Mouse (Mus musculus) thymus, adult 18-20 months (tissue): ENCODE data around the gene Tmem8b.

Experiments used
- DNase-seq, 2 experiments: peaks; one replicate each; pipeline ENCODE4 v3.0.0; 2022; ENCODE audit warnings: mixed read lengths in 2 of 2

Gene Tmem8b

GRCm38 (mm10) chr4:43724764-43725163 lies 56.0 kb downstream of the Tmem8b start:
- DNase-seq, result no peak

DNA sequence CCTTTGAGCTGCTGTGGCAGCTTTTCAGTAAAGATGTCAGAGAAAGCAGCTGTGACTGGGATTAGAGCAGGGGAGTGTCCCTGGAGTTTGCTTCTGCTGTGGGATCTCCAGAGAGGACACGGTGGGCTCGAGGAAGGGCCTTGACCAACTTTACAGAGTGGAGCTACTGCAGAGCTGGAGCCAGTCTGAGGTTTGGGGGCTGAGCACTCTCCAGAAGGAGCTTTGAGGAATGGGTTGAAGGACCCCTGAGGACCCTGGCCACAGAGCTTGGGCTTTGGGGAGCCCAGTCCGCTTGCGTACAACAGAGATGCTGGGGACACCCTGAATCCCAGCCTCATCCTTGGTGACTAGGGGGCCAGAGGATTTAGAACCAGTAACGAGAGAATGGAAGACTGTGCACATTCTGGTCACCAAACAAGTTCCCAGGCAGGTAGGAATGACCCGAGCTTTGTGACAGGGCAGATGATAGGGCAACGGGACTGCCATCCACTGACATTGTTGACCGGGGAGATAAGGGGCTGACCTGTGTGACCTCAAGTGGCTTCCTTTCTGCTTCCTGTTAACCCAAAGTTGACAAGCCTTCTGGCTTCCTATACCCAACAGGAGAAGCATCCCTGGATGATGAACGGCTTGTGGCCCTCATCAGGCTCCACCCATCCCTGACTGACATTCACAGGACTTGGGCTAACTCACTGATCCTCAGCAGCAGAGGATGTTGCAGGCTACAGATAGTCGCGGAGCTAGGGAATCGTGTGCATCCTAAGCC lies 57.6 kb downstream of the Tmem8b start:
- no peak for DNase-seq

GRCm38 (mm10) chr4:43726995-43727394 lies 58.2 kb downstream of the Tmem8b start, which contains the start of gene Hrct1:
Gene Hrct1, plus strand, starts transcription at chr4:43727188.
- DNase-seq, result no peak

DNA sequence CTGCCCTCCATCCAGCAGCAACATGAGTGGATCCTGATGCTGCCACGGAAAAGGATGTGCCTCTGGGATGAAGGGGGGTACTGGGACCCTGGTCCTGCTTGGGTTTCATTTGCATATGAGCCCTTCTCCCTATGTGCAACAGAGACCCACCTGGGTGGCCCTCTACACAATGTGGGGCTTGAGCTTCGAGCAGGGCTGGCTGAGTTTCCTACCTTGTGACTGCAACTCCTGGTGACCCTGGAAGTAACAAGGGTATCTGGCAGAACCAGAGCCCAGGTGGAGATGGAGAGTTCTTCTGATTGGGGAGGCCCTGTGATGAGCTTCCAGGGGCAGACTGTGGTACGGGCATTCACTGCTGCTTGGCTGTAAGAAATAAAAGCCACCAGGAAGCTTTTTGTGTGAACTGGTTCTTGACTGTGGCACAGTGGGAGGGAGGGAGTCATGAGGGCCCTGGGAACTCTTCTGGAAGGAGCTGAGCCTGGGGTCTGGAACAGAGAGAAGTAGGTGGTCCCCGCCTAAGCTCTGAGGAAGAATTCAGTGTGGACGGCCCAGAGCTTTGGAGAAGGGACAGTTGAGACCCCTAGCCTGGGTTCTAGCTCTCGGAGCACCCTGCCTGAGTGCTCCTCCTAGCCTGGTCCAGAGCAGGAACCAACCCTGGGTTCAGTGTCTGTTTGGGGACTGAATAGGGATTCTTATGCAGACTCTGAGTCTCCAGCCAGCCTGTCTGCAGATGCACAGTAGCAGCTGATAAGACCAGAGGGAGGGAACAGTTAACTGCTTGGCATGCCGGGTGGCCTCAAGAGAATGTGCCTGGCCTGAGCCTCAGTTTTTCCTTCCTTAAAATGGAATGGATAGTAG lies 59.2 kb downstream of the Tmem8b start:
- DNase-seq, result no peak

DNA sequence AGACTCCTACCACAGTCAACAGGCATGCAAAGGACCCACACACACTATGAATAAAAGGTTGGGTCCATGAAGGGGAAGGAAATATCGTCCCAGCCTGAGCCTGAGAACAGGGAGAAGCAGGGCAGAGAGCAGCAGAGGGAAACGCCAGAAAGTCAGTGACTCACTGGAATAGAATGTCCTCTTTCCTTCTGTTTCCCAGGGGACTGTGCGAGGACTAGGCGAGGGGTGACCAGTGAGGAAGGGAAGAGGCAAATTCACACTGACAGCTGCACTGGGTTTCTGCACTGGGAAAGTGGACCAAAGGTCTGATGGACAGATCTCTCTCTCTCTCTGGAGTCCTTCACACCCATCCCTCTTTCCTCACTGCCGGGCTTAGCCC lies 59.8 kb downstream of the Tmem8b start:
- no peak for DNase-seq

DNA sequence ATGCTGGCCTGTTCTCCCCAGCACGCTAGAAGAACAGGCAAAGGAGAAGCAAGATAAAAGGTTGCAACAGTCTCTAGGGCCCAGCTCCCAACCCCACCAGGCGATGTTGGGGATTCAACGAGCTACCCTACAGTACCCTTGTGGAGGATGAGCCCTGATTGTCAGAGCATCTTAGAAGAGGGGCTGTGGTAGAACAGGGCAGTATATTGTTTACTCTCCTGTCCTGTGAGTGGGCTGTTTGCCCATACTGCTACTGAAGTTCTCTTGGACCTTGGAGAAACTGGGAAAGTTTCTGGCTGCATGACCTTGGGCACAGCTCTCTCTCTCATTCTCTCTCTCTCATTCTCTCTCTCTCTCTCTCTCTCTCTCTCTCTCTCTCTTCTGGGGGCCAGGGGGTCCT lies 60.4 kb downstream of the Tmem8b start:
- DNase-seq, result no peak

DNA sequence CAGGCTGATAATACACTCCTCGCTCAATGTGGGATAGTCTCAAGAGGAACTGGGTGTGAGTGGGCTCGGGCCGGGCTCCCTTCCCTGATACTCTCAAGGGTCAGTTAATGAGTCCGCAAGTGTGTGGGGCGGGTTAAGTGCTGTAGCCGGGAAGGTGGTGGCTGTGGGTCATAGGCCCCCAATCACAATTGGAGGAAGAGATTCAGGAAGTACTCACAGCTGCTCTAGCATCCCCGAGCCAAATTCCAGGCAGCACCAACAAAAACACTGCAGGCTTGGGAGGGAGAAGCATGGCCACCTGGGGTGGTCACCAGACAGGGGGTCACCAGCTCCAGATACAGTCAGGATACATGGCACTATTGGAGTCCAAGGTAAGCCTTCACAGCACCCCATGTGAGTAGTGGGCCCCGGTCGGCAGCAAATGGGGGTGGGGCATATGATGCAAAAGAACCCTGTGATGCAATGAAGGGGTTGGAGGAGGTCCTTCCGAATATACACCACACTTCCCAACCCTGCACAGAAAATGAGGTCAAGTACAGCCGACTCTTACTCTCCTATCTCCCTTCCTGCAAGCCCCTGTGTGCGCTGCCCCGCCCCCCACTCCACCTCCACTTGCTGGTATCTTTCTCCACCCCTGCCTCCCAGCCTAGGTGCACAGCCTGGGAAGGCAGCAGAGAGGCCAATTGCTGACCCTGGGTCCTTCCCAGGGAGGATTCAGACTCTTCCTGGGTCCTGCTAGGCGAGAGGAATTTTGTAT lies 61.2 kb downstream of the Tmem8b start, which contains the start of gene Spaar:
Gene Spaar (plus strand): TSS at position 241 of the 757 bp plus-strand sequence.
- DNase-seq, result no peak

DNA sequence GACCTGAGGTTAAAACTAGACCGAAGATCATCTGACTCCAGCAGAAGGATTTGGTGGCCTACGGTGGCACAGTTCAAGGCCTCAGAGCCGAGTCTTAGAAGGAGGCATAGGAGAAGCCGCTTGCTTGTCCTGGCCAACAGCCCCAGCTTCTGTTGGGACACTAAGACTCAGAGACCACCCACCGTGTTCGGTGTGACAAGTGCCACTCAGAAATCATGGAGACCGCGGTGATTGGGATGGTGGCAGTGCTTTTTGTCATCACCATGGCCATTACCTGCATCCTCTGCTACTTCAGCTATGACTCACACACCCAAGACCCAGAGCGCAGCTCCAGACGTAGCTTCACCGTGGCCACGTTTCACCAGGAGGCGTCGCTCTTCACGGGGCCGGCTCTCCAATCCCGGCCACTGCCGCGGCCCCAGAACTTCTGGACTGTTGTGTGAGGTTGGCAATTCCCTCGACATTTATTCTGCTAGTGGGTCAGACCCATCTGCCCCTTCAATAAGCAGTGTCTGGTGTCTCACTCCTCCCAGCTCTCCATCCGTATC lies 62.1 kb downstream of the Tmem8b start:
- no peak for DNase-seq

DNA sequence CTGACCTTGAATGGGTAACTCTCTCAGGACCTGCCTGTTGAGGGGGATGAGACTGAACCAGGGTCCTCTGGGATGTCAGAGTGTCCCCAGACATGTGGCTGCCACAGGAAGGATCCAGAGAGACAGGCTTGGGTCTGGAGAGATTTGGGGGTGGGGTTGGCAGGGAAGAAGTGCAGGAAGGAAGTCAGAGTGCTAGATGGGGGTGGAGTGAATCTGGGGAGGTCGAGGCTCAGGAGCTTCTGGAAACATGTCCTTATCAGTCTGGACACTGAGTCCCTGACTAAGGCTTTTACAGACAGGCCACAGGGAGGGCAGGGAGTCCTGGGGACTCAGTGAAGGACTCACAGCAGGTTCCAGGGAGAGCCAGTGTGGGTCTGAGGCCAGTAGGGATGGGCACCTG lies 63.4 kb downstream of the Tmem8b start:
- DNase-seq, result no peak

- no peak for DNase-seq
Measured at GRCm38 (mm10) chr4:43733186-43733585, 64.4 kb downstream of the Tmem8b start.

GRCm38 (mm10) chr4:43737144-43737543 lies 68.4 kb downstream of the Tmem8b start:
- no peak for DNase-seq

- DNase-seq, result no peak
Measured at GRCm38 (mm10) chr4:43738989-43739674, 70.4 kb downstream of the Tmem8b start.

GRCm38 (mm10) chr4:43741526-43741925 lies 72.8 kb downstream of the Tmem8b start:
- DNase-seq, result no peak
